Mouse (Mus musculus) ES-Bruce4 (cell line): ENCODE data around the gene Crtc3.

ENCODE experiments used
- CTCF ChIP-seq: IDR thresholded peaks from one replicate; pipeline ENCODE4 v1.8.1; 2011; ENCODE audit warnings: low read depth, low read length
- EP300 ChIP-seq: IDR thresholded peaks from 2 replicates; pipeline ENCODE4 v1.6.1; 2011; ENCODE audit warnings: low read depth, low read length; ENCODE audit not compliant: insufficient read depth
- POLR2A ChIP-seq: IDR thresholded peaks from one replicate; pipeline ENCODE4 v1.8.1; 2011; ENCODE audit warnings: low read length; ENCODE audit not compliant: insufficient read depth

DNA sequence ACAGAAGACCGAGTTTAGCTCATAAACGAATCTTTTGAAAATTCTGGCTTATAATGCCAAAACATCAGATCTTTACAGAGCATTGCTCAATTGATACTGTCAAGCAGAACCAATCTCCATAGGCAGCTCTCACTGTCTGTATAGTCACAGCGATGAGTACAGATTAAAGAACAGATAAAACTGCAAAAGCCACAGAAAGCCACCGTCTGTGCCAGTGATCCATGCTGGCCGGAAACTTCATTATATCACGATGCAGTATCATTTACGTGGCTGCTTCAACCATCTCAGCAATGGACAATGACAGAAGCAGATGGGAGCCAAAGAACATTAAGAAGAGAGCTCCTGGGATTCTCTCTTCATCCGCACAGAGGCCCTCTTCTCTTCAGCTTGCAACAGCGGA, 53.9 kb downstream of the Crtc3 start:
- TF ChIP-seq POLR2A (no peak), CTCF (no peak), EP300 (no peak)
